Mouse (Mus musculus) heart, embryonic 13.5 days (tissue): ENCODE results near the gene Dnajc16. TPM values are rescaled to one million over a fixed set of nuclear protein-coding genes. Genes with fewer than 3 reads are reported as not detected.

Experiments
- ATAC-seq: fragments of 200-750 bp; cut with Nextera tagmentation; 2 replicates; pipeline ENCODE4 v1.8.0; 2017; ENCODE audit warnings: moderate TSS enrichment; ENCODE audit not compliant: insufficient number of reproducible peaks, low FRiP score, low TSS enrichment; ENCODE audit errors: extremely low read depth
- H3K27ac ChIP-seq: fragments of 300-500 bp; sonication (generic); replicated peaks from 2 replicates; pipeline ENCODE4 v1.5.1; 2015; ENCODE audit warnings: moderate library complexity, mild to moderate bottlenecking, inconsistent platforms
- H3K27me3 ChIP-seq: fragments of 300-500 bp; sonication (generic); replicated peaks from 2 replicates; pipeline ENCODE4 v1.6.1; 2015; ENCODE audit warnings: mild to moderate bottlenecking, inconsistent platforms
- H3K36me3 ChIP-seq: fragments of 300-500 bp; sonication (generic); 2 replicates; pipeline ENCODE4 v1.6.1; 2015; ENCODE audit warnings: mild to moderate bottlenecking, inconsistent platforms
- H3K4me1 ChIP-seq: fragments of 300-500 bp; sonication (generic); 2 replicates; pipeline ENCODE4 v1.6.1; 2015; ENCODE audit warnings: inconsistent platforms
- H3K4me2 ChIP-seq: fragments of 300-500 bp; sonication (generic); 2 replicates; pipeline ENCODE4 v1.6.1; 2015; ENCODE audit warnings: inconsistent platforms, mild to moderate bottlenecking, moderate library complexity
- H3K4me3 ChIP-seq: fragments of 300-500 bp; sonication (generic); 2 replicates; pipeline ENCODE4 v1.5.1; 2015; ENCODE audit warnings: moderate library complexity, mild to moderate bottlenecking, inconsistent platforms
- H3K9ac ChIP-seq: fragments of 300-500 bp; sonication (generic); 2 replicates; pipeline ENCODE4 v1.6.1; 2015; ENCODE audit warnings: inconsistent platforms, mild to moderate bottlenecking, moderate library complexity
- H3K9me3 ChIP-seq: fragments of 300-500 bp; sonication (generic); 2 replicates; pipeline ENCODE4 v1.6.1; 2016; ENCODE audit warnings: inconsistent platforms
- WGBS: fragments of 180-500 bp; shearing (Covaris S2); methylation state at CpG from one replicate; pipeline ENCODE4 v1.1.7; 2015; ENCODE audit warnings: mixed read lengths; 5-methylcytosine and 5-hydroxymethylcytosine counted together
- polyA plus RNA-seq: library from polyadenylated mRNA; unstranded; fragments of >200 nt; fragmentation: Nextera tagmentation; extraction: Ambion mirVana; gene quantifications from 2 replicates; pipeline ENCODE4 v1.2.1, GENCODE M21; 2015

Dnajc16 gene
- polyA plus RNA-seq, 1 experiment from 2014 or later = 4.0 TPM

DNA sequence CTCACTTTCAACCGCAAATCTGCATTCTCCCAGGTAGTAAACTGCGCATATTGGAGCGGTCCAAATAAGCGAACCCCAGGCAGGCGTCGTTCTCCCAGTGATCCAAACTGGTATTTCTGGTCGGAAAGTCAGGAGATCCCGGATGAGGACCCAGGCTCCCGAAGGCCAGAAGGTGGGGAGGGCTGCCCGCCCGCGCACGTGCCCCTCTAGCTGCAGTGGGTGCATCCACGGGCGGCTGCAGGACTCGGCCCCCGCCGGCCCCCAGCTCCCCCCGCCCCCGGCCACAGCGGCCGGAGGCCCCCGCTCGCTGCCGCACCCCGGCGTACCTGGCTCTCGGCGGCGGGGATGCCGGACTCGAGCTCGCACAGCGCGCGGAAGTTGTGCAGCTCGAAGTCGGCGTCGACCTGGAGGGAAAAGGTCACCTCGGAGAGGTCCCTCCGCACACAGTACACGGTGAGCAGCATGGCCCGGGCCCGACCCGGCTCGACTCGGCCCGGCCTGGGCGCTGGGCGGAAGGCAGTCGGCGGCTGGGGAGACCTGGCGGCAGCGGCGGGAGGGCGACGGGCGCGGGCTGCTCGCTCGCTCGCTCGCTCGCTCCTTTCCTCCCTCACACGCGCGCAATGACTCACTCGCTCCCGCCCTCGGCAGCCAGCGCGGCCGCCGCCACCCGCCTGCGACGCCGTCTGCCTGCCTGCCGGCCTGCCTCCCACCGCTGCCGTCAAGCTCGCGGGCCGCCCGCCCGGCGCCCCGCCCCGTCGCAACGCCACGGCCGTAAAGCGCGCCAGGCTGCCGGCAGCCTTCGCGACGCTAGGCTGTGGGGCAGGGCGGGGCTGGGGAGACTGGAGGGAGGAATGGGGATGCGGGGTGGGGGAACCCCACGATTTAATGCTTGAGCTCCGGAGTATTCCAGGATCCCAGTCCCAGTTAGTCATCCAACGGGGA, 67.7 kb downstream of the Dnajc16 start, which contains the start of gene Ddi2:
Ddi2 (minus strand) TSS at position 689 of the 942 bp plus-strand sequence.
- Histone ChIP-seq H3K9ac (peak within 1 kb of the TSS; percentile 99), H3K27ac (peak within 1 kb of the TSS; percentile 98), H3K4me1 (peaks cover 46% of the 10 kb centered on the region), H3K27me3 (no peaks in the 10 kb centered on the region), H3K4me3 (peak within 1 kb of the TSS; percentile 82), H3K4me2 (peak within 1 kb of the TSS; percentile 87), H3K36me3 (peaks cover 11% of the 10 kb centered on the region), H3K9me3 (no peaks in the 10 kb centered on the region)
- peak; percentile 67 for ATAC-seq
- under 1% methylated on average over 104 of the region's 105 CpGs for WGBS

DNA sequence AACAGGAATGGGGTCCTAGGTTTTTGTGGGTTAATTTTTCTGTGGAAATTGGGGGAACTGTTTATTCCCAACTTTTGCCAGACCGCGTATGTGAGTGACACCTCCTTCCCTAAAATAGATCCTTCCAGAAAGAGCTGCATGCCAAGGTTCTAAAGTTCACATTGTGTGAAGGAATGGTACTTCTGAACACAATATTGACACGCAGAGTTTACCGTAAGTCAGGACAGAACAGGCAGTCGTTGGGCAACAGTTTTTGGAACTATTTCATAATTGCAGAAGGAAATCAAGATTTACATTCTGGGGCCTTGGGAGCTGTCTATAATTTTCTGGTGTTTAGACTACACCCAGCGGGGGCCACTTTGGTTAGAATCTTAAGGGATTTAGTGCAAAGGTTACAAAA, 68.8 kb downstream of the Dnajc16 start:
- H3K4me3 ChIP-seq = peak overlapping the region; percentile 82
- H3K4me2 ChIP-seq = peak overlapping the region; percentile 87
- peaks cover 19% of the 10 kb centered on the region for H3K36me3 ChIP-seq
- H3K9ac ChIP-seq = peak overlapping the region; percentile 99
- H3K27ac ChIP-seq = peak overlapping the region; percentile 98
- 53% methylated on average over 6 of the region's 6 CpGs for WGBS
- no peak for ATAC-seq
- H3K4me1 ChIP-seq = peaks cover 46% of the 10 kb centered on the region
- H3K9me3 ChIP-seq = no peaks in the 10 kb centered on the region
- no peaks in the 10 kb centered on the region for H3K27me3 ChIP-seq

DNA sequence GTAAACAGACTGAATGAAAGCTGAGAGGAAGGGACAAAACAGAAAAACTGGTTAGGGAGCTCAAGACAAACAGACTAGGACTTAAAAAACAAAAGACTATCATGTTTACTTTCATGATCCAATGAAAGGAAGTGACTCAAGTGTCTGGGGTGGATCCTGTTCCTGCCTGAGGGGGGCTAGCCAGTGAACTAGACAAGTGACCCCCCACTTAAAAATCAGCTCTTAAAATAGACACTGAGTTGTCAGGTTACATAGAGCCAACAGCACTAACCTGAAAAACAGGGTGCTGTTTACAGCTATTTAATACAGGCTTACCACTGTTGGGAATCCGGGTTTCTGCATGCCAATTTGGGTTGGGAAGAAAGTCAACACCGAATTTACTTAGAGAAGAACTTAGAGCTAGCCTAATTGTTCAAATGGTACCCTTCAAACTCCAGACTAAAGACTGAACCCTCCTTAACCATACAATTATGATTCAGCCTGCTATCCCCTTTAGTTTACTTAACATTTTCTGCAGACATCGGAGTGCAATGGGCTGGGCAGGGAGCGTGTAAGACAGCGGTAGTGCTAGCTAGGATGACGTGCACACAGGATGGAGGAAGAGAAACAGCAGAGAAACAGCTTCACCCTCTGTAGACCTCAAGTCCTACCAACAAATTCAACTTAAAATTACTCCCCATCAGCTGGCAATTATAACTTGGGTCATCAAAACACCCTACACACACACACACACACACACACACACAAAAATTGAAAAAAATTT, 69.8 kb downstream of the Dnajc16 start:
- Histone ChIP-seq H3K27ac (peak overlapping the region; percentile 98), H3K9ac (peak overlapping the region; percentile 99), H3K4me1 (peaks cover 53% of the 10 kb centered on the region), H3K27me3 (no peaks in the 10 kb centered on the region), H3K36me3 (peaks cover 26% of the 10 kb centered on the region), H3K9me3 (no peaks in the 10 kb centered on the region), H3K4me2 (peak overlapping the region; percentile 87), H3K4me3 (peak overlapping the region; percentile 82)
- no peak for ATAC-seq
- 62% methylated on average over 6 of the region's 6 CpGs for WGBS

DNA sequence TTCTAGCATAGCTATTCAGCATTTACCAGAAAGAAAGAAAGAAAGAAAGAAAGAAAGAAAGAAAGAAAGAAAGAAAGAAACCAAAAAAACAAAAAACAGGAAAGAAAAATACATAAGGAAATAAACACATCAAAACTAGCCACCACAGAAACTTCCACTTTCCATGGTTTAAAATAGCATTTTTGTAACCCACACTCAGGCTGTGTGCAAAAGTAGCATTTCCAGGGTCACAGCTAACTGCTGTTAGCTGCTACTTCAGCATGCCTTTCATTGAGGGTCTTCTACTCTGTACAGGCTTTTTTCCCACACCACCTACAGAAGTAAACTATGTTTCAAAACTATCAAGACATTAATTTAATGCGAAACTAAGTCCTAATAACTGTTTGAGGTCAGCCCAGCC, 71.4 kb downstream of the Dnajc16 start:
- Histone ChIP-seq H3K36me3 (peaks cover 26% of the 10 kb centered on the region), H3K9ac (no peak overlapping the region), H3K4me1 (peaks cover 68% of the 10 kb centered on the region), H3K27me3 (no peaks in the 10 kb centered on the region), H3K9me3 (no peaks in the 10 kb centered on the region), H3K4me2 (no peak overlapping the region), H3K27ac (no peak overlapping the region), H3K4me3 (no peak overlapping the region)
- no peak for ATAC-seq
- 81% methylated on average over 1 of the region's 1 CpGs for WGBS

DNA sequence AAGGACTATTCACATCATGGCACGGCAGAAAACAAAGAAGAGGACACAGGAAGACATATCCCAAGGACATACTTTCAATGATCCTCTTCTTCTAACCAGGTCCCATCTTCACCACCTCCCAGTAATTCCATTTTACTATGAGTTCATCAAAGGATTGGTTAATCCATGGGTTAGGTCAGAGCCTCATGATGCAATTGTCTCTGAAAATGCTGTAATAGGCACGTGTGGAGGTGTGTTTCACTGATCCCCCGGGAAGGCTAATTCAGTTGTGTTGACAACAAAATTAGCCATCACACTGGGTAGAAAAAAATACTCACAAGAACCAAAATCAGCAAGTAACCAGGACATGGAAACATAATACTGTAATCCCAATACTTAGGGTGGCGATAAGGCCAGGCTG, 73.1 kb downstream of the Dnajc16 start:
- H3K9ac ChIP-seq = no peak overlapping the region
- no peaks in the 10 kb centered on the region for H3K27me3 ChIP-seq
- WGBS = 86% methylated on average over 4 of the region's 4 CpGs
- H3K9me3 ChIP-seq = no peaks in the 10 kb centered on the region
- H3K4me3 ChIP-seq = no peak overlapping the region
- ATAC-seq = no peak
- H3K4me1 ChIP-seq = peaks cover 65% of the 10 kb centered on the region
- H3K27ac ChIP-seq = no peak overlapping the region
- no peak overlapping the region for H3K4me2 ChIP-seq
- peaks cover 36% of the 10 kb centered on the region for H3K36me3 ChIP-seq

DNA sequence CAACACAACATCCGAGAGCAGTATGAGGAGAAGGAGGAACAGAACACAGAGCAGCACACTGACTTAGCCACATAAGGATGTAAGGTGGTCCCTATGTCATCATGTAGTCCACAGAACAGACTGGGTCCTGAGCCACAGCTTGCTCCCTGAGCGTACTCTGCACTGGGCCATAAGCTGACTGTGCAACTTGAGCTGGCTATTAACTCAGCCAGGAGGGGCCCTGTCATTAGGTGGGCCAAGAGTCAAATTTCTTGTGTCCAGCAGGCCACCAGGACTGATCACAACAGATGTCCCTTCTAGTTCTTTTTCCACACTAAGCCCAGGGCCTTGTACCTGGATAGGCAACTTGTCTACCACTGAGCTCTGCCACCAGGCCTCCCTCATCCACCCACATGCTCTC, 75.7 kb downstream of the Dnajc16 start:
- no peak overlapping the region for H3K27ac ChIP-seq
- ATAC-seq = no peak
- 79% methylated on average over 2 of the region's 2 CpGs for WGBS

DNA sequence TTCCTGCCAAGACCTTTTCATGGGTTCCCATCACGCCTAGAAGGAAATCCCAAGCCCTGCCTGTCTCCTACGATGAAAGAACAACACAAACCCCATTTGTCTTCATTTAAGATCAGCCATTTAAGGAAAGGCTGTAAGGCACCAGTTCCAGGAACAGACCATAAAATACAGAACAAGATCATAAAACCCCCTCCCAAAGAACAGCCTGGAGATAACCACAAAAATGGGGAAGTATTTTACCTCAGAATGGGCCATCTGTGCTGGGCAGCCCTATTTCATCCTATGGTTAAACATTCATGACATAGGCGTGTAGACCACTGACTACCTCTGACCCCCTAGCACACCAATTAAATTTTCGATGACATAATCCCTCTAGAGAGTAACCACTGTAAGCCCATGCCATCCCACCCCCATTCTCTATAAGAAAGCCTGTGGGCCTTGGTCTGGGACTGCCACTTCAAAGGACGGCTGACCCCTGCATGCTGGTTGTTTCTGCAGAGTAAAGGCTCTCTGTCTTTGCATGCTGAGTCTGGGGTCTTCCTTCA, 77.1 kb downstream of the Dnajc16 start:
- Histone ChIP-seq H3K27ac (no peak overlapping the region), H3K27me3 (no peaks in the 10 kb centered on the region), H3K4me3 (no peak overlapping the region), H3K4me1 (peaks cover 30% of the 10 kb centered on the region), H3K9me3 (no peaks in the 10 kb centered on the region), H3K9ac (no peak overlapping the region), H3K4me2 (no peak overlapping the region), H3K36me3 (peaks cover 65% of the 10 kb centered on the region)
- no peak for ATAC-seq
- 85% methylated on average over 5 of the region's 5 CpGs for WGBS

More for the DNA sequence above, 75.7 kb downstream of the Dnajc16 start:
- Histone ChIP-seq H3K27me3 (no peaks in the 10 kb centered on the region), H3K9ac (peak overlapping the region; percentile 54), H3K36me3 (peaks cover 56% of the 10 kb centered on the region), H3K9me3 (no peaks in the 10 kb centered on the region), H3K4me2 (no peak overlapping the region), H3K4me1 (peaks cover 41% of the 10 kb centered on the region), H3K4me3 (no peak overlapping the region)

DNA sequence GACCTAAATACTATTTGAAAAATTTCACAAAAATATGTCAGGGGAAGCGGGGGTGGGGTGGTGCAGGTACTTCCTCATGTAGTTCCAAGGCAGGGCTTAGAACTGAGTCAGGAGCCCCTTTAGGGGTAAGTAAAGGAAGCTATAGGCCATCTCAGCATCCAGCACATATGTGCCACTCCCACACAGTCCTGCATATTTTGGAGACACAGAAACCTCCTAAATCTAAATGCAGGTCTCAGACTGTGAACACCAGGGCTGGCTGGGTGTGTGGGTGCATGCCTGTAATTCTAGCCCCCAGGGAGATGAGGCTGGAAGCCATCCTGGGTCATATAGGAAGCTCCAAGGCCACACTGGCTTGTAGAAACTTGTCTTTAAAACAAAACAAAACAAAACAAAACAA, 79.5 kb downstream of the Dnajc16 start:
- Histone ChIP-seq H3K27me3 (no peaks in the 10 kb centered on the region), H3K9me3 (no peaks in the 10 kb centered on the region), H3K4me2 (no peak overlapping the region), H3K27ac (no peak overlapping the region), H3K4me3 (no peak overlapping the region), H3K4me1 (peaks cover 22% of the 10 kb centered on the region), H3K9ac (no peak overlapping the region), H3K36me3 (peaks cover 75% of the 10 kb centered on the region)
- no peak for ATAC-seq
- 82% methylated on average over 1 of the region's 1 CpGs for WGBS

Other genes starting within 250 kb of the Dnajc16 start
- gene Fblim1, start 184.8 kb downstream of the Dnajc16 start, polyA plus RNA-seq = 55.3 and 55.9 TPM in 2 replicates
- gene Tmem82, start 172.3 kb downstream of the Dnajc16 start, polyA plus RNA-seq = 0.44 and 0.62 TPM in 2 replicates
- 0.37 and 0.49 TPM in 2 replicates for gene Slc25a34, start 167.1 kb downstream of the Dnajc16 start, polyA plus RNA-seq
- 4.9 and 5.1 TPM in 2 replicates for gene Plekhm2, start 126.0 kb downstream of the Dnajc16 start, polyA plus RNA-seq
- gene Rsc1a1, start 105.3 kb downstream of the Dnajc16 start, polyA plus RNA-seq = 0.43 and 0.96 TPM in 2 replicates
- 13.2 and 15.6 TPM in 2 replicates for gene Ddi2, start 67.5 kb downstream of the Dnajc16 start, polyA plus RNA-seq
- gene Agmat, start 44.3 kb downstream of the Dnajc16 start, polyA plus RNA-seq = 1.0 and 1.9 TPM in 2 replicates
- 14.3 and 15.5 TPM in 2 replicates for gene Casp9, start 2.7 kb upstream of the Dnajc16 start, polyA plus RNA-seq
- gene Cela2a, start 35.2 kb upstream of the Dnajc16 start, polyA plus RNA-seq = not detected in 2 replicates
- not detected in 2 replicates for gene Ctrc, start 55.4 kb upstream of the Dnajc16 start, polyA plus RNA-seq
- gene Efhd2, start 84.0 kb upstream of the Dnajc16 start, polyA plus RNA-seq = 79.6 and 80.3 TPM in 2 replicates
- gene Fhad1, start 224.2 kb upstream of the Dnajc16 start, polyA plus RNA-seq = 2.7 and 3.6 TPM in 2 replicates